Mouse (Mus musculus) activated CD4-positive, CD25-positive, alpha-beta regulatory T cell, adult 4 months (primary cell): ENCODE data around the gene Ap2a1. TPM values are rescaled to one million over a fixed set of nuclear protein-coding genes. Genes with fewer than 3 reads are reported as not detected.
A peak's percentile ranks its signal among the peaks of the same experiment; 100 is the strongest.

Source experiments
- ATAC-seq: one replicate; pipeline ENCODE4 v1.8.0; 2017
- polyA plus RNA-seq, 2 experiments: library from polyadenylated mRNA; unstranded; fragments of 100-300 nt; shearing (Covaris generic); gene quantifications; one replicate each; pipeline ENCODE4 v1.2.1; 2017

The Ap2a1 gene
- polyA plus RNA-seq = 1 to 10 TPM; 6.8 to 8.0 TPM

DNA sequence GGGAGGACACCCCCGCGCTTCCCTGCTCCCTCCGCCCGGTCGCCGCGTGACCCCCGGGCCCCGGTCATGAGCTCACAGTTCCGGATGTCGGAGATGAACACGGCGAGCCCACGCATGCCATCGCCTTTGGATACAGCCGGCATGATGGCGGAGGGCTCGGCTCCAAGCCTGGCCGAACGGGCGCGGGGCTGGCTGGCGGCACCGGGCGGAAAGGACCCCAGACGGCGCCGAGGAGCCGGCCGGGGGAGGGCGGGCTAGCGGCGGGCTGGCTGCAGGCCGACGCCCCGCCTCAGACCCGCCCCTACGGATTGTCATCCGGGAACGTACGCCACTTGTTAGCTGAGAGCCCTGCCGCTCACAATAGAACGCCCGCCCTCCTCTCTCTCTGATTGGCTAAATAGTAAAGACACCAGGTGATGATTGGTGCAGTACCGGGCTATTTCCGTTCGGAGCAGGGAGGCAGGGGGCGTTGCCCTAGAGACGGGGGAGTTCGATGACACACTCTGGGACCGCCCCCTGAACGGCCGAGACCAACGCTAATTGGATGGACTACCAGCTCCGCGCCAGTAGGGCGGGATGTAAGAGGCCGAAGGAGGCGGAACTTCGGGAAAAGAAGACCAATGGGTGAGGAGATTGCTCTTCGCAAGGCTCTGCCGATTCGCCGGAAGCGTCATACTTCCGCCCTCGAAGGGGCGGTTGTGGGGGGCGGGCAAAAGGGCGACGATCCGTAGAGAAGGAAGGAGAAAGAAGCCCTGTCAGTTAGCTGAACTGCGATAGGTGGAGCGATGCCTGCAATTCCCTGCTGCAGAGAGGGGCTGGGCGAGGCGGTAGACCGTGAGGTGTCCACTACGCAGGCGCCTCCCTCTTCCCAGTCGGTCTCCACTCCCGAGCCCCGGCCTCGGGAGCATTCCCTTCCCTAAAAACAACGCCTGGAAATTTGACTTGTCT lies at the start of gene Ap2a1:
Gene Ap2a1, minus strand, starts transcription at position 293 of the 948 bp plus-strand sequence.
- ATAC-seq = peak; percentile 94

DNA sequence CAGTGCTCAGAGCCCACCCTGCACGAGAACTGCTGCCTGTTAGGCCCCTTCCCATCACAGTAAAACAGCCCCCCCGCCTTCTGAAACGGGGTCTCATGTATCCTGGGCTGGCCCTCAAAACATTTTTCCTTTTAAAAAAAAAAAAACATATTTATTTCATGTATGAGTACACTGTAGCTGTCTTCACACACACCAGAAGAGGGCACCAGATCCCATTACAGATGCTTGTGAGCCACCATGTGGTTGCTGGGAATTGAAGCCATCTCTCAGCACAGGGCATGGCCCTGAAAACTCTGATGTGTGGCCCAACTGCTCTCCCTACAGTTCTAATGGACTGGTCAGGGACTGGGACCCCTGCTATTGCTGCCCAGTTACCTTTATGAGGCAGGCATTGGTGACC lies 49.0 kb upstream of the Ap2a1 start:
- ATAC-seq = no peak

DNA sequence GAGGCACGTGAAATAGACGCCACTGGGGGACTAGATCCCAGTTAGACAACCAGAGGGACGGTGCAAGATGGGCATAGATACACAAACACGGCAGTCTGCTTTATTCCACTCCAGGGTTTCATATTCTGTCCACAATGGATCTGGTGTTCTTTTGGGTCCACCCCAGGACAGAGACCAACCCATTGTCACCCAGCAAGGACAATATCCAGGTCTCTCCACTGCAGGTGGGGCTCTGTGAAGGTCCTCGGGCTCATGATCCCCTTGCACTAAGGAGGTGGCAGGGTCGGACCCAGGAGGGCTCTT lies 45.8 kb upstream of the Ap2a1 start:
- no peak for ATAC-seq

DNA sequence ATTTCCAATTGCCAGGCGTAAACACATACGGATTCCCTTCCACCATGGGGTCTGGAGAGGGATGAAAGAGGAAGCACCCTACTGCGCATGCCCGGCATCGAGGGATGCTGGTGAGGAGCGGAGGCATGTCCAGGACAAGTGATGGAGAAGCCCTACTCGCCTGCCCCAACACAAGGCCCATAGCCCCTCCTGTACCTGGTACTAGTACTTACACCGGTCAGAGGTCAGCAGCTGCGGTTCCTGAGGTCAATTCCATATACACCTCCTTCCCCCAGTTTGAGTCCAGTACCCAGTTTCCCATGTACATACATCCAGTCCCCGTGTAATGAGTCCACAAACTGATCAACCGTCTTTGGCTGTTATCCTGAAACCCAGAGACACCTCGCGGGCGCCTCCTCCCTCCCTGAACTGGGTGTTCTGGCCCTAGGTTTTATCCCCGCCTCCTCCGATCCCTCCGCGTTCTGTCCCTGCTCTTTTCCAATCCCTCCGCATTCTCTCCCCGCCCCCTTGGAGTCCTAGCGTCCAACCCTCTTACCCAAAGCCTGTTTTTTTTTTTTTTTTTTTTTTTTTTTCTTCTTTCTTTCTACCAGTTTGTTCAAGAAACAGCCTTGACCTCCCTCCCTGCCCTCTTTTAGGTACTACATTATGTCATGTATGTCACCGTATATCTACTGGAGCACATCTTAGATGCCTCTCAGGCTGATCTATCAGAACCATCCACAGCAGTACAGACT lies 45.3 kb upstream of the Ap2a1 start, which contains the start of gene Cpt1c:
Gene Cpt1c, minus strand, starts transcription at position 469 of the 734 bp plus-strand sequence.
- no peak for ATAC-seq

DNA sequence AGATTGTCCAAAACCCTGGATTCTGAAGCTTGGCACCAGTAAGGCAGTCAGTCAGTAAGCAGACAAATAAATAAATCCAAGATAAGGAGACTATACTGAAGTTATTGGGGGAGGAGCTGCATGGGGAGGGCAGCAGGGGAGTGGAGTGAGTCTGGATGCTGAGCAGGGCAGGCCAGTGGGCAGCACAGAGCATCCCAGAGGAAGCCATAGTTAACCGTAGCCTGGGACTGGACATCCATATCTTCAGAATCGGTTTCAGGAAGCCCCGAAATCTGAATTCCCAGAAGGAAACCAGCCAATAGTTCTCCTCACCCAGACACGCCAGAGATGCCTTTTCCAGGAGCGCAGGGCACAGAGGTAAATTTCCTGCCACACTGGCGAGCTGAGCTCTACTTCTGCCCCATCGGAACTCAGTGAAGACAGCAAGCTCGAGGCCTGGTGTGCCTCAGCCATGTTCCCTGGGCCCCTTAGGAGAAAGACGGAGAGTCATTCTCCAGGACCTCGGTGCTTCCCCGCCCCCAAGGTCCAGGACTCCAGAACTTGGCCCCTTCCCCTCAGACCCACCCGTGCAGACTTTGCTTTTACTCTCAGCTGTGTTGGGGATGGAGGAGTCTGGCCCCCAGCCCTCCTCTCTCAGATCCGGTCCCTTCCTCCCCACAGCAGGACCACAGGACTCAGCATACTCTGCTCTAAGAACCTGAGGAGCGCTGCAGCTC lies 44.3 kb upstream of the Ap2a1 start:
- no peak for ATAC-seq

DNA sequence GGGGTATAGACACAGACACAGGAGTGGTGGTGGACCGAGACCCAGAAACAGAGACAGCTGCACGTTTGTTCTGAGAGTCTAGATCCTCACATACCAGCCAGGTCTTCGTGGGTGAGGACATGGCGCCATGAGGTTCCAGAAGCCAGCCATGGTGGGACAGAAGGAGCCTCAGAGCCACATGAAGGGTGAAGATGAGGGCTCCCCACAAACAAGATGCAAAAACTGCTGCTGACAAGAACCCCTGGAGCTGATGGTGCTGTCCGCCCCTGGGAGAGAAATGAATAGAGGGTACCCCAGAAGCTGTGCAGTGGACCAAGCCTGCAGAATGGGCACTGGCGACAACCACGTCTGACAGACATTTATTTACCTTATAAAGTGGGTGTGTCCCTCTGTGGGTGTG lies 41.8 kb upstream of the Ap2a1 start:
- ATAC-seq = no peak

DNA sequence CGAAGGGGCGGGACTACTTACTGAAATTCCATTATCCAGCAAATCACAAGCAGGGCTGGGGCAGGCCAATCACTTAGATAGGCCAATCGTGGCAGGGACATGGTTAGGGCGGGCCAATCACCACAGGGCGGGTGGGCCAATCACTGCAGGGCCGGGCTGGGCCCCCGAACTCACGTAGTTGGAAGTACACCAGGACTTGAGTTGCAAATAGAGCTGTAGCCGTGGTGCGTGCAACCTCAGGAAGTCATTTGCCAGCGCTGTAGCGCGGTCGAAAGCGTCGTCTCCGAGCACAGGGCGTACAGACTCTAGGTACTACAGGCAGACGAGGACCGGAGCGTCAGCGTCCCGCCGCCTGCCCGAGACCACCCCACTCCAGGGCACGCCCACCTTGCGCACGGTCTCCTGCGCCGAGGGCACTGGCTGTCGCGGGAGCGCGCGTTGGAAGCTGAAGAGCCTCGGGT lies 41.0 kb upstream of the Ap2a1 start:
- ATAC-seq = peak; percentile 87

DNA sequence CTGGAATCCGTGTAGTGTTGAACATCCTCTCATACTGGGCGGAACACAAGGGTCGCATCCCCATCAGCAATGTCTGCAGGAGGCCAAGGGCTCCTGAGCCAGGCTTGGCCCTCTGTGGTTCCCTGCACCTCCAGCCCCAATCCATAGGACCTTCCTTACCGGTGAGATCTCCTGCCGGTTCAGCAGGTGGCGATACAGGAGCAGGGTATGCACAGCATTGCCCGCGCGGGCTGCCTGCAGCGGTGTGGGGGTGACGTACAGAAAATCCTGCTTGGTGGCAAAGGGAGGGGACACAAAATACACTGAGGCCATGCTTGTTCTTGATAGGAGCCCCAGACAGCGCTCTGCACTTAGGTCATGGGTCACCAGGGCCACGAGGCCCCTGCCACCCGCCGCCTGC lies 37.3 kb upstream of the Ap2a1 start:
- no peak for ATAC-seq

DNA sequence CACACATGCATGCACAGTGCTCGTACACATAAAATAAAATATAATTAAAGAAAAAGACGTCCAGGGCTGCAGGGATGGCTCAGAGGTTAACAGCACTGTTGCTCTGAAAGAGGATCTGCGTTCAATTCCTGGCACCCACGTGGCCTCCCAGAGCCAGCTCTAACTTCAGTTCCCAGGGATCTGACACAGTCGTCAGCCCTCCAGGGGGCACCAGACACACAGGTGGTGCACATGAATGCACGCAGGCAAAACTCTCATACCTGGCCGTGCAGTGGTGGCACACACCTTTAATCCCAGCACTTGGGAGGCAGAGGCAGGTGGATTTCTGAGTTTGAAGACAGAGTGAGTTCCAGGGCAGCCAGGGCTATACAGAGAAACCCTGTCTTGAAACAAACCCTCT lies 36.7 kb upstream of the Ap2a1 start:
- ATAC-seq = no peak

DNA sequence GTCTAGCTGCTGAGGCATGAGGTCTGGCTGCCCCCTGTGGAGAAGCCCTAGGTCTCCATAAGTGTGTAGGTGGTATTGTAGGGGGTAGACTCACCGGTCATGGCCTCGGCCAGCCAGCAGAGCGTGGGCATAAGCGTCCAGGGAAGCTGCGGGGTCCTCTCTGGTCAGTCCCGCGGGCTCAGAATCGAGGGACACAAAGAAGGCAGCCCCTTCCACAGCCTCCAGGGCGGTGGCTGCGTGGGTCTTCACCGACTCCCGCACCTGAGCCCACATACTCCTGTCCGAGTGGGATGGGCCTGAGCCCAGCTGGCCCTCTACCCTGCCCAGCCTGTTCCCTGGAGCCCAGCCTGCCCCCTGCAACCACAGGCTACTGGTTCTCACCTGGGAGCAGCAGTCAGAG lies 35.7 kb upstream of the Ap2a1 start:
- ATAC-seq = no peak

DNA sequence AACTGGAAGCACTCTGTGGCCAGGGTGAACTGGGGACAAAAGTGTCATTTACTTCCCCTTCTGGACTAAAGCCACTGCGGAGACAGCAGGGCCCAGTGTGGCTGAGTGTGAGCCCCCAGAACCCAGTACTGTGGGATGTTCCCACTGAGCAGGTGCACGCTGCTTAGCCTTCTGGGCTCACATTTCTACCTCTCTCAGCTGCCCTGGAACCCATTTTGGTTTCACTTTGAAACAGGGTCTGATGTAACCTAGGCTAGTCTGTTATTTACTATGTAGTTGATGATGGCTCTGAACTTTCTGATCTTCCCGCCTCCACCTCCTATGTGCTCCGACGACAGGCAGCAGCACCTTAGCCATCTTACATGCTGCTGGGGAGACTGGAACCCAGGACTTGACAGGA lies 33.5 kb upstream of the Ap2a1 start:
- no peak for ATAC-seq

DNA sequence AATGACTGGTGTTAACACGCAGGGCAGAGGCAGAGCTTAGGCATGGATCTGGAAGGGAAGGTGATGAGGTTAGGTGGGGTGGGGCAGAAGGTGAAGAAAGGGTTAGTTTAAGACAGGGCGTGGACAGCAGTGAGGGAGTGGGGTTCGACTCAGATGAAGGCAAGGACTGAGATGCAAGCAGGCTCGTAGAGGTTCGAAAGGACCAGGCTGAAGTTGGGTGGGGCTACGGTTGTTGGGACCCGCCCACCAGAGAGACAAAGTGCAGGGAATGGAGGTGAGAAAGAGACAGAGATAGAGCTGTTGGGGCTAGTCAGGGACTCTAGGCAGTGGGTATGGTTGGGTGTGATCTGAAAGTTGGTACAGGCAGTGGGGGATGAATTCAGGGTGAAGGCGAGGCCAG lies 33.0 kb upstream of the Ap2a1 start:
- no peak for ATAC-seq

DNA sequence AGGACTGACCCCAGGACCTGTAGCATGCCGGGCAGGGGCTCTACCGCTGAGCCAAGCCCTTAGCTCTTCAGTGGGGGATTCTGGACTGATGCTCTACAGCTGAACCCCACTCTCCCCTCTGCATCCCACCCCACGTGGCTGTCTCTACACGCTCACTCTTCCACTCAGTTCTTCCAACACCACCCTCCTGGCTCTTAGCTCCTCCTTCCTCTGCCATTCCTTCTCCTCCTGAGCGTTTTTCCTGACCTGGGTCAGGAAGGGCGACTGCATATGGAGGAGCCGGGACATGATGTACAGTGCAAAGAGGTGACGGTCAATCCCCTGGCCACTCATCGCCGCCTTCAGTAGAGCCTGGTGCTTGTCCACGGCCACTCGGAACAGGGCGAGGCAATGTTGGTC lies 31.2 kb upstream of the Ap2a1 start:
- ATAC-seq = no peak

DNA sequence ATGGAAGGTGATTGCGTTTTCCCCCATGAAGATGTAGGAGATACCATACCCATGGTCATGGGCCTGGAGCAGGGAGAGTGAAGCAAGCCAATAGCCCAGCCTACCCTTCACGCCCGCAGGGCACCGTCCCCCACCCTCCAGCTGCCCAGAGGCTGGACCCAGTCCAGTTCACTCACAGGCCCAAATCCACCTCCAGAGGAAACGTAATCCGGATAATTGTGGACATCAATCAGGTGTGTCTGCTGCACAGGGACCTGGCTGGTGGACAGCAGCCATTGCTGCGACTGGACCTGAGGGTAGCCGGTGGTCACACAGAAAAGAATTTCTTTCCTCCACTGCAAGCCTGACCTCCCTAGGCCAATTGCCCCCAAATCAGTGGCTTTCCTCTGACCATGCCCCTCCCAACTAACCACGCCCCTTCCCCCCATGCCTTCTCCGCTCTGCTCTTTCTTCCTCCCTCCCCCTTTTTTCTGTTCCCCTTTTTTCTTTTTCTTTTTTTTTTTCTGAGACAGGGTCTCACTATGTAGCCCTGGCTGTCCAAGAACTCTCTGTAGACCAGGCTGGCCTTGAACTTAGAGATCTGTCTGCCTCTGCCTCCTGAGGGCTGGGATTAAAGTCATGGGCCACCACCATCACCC lies 30.7 kb upstream of the Ap2a1 start:
- ATAC-seq = no peak

DNA sequence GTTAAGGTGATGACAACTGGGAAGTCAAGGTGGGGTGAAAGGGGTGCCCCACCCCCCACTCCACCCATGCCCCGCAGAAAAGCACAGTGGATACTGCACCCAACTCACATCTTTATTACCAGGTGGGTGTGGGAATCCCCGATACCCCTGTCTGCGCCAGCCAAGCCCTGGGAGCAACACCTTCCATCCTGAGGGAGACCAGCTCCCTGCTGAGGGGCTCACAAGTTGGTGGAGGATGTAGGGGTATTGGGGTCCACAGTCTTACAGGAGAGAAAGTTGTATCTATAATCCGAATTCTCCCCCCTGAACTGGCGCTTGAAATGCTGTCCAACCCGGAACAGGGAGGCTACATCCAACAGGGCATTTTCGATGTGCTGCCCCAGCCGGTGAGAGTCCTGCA lies 30.0 kb upstream of the Ap2a1 start:
- no peak for ATAC-seq

DNA sequence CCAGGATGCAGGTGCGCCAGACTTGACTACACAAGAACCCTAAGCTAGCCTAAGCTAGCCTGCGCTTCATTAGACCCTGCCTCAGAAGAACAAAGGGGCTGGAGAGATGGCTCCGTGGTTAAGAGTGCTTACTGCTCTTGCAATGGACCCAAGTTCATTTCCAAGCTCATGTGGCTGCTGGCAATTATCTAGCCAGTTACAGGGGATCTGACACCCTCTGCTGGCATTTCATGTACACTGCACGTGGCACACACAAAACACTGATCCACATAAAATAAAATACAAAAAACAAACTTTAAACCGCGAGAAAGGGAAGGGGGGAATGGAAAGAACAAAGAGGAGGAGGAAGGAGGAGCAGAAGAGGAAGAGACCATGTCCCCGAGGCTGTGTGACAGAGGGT lies 28.9 kb upstream of the Ap2a1 start:
- ATAC-seq = no peak

DNA sequence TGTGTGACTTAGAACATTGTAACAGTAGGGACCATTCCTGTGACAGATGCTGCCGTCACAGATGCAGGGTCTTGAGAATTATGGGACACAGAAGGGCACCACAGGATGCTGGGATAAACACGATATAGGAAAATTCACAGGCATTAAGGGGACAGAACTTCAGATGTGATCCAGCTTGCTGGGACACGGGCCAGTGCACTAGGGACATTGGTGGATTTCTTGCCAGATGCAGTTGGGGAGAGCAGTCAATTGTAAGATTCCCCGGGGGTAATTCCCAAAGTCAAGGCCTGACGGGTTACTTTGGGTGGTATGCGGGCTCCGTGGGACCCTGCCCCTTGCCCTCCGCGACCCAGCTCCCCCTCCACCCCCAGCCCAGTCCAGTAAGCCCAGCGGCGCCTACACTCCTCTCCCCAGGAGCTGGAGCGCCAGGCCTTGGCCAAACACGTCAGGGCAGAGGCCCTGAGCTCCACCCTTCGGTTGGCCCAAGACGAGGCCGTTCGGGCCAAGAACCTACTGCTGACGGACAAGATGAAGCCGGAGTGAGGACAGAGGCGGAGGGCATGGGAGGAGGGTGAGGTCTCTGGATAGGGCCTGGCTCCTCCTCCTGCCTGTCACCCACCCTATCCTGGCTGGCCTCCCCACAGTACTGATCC lies 28.0 kb upstream of the Ap2a1 start:
- ATAC-seq = no peak

DNA sequence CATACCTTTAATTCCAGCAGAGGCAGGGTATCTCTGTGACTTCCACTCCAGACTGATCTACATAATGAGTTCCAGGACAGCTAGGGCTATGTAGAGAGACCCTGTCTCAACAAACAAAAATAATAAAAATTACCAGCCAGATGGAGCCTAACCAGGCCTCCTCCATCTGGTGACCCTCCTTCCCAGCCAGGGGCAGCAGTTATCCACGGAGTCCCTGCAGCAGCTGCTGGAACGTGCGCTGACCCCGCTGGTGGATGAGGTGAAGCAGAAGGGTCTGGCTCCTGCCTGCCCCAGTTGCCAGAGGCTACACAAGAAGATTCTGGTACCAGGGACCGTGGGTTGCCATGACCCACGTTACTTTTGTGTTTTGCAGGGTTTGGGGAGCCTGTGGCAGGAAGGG lies 27.0 kb upstream of the Ap2a1 start:
- no peak for ATAC-seq

DNA sequence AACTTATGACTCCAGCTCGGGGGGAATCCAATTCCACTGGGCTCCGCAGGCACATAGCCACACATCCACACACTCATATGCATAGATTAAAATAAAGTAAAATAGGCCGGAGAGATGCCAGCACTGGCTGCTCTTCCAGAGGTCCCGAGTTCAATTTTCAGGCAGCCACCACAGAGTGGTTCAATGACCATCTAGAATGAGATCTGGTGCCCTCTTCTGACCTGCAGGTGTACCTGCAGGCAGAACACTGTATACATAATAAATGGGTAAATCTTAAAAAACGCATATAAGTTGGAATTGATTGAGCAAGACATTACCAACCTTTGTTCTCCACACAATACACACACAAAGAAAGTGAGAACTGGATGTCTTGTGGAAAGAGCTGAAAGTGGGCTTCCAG lies 26.3 kb upstream of the Ap2a1 start:
- ATAC-seq = no peak

DNA sequence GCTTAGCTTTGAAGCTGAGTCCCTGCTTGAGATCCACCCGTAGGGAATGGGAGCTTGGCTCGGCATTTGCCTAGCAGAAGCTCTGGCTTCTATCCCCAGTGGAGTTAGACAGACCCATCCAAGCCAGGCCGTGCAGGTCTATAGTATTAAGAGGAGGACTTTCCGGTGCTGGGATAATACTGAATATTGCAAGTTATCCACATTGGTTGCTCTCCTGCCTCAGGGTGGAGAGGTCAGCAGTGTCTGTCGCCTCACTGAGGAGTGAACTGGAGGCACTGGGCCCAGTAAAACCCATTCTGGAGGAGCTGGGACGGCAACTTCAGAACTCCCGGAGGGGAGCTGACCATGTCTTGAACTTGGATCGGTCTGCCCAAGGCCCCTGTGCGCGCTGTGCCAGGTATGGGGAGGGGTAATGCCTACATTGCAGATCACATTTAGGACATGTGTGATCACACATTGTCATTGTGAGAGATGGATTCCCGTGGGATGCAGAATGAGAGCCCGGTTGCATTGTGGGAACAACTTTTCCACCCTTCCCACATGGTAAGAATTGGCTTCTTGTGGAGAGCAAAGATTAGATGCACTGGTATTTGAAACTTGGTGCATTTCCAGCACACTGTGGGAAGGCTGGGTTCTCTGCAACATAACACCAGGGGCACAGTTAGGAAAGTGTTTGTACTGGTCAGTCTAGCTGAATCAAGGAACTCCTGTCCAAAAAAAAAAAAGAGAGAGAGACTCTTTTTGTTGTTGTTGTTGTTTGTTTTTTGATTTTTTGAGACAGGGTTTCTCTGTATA lies 25.0 kb upstream of the Ap2a1 start:
- ATAC-seq = no peak

DNA sequence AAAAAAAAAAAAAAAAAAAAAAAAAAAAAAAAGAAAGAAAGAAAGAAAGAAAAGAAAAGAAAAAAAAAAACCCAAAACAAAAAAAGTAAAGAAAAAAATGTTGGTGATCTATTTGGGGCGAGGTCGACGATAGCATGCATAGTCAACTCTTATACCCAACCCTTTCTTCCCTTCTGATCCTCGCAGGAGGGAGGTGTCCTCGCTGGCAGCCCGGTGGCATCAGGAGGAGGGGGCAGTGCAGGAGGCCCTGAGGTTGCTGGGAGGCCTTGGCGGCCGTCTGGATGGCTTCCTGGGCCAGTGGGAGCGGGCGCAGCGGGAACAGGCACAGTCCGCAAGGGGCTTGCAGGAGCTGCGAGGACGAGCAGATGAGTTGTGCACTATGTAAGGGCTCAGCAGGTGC lies 24.3 kb upstream of the Ap2a1 start:
- ATAC-seq = no peak
